Mouse (Mus musculus): ENCODE measurements around the gene Dok3. TPM values are rescaled to one million over a fixed set of nuclear protein-coding genes. Genes with fewer than 3 reads are reported as not detected.

The Dok3 gene
- polyA plus RNA-seq, 1 experiment = 15.9 TPM

DNA sequence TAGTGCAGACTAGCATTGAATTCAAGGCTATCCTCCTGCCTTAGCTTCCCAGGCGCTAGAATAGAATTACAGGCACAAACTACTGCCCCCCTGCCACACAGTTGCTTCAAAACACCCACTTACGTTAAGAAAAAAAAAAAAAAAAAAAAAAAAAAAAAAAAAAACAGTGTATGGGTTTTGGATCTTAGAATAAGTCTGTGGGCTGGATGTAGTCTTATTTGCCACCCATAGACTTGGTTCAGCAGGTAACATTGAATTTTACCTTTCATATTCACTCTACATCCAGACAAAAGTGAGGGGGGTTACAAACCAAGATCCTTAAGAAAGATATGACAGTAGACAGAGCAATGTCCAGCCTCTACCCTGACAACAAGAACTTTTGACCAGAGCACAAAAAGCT is 38.9 kb upstream of the Dok3 start:
- TF ChIP-seq CTCF (IDR thresholded peaks at IDR 0.05; ENCODE audit: borderline replicate concordance, extremely low read depth, insufficient read depth, insufficient read length) (no peak), POLR2A (IDR thresholded peaks at IDR 0.05; ENCODE audit: borderline replicate concordance, extremely low read depth, insufficient read depth, insufficient read length, poor library complexity, severe bottlenecking) (no peak)
- no peak for DNase-seq (ENCODE audit: low read depth)

DNA sequence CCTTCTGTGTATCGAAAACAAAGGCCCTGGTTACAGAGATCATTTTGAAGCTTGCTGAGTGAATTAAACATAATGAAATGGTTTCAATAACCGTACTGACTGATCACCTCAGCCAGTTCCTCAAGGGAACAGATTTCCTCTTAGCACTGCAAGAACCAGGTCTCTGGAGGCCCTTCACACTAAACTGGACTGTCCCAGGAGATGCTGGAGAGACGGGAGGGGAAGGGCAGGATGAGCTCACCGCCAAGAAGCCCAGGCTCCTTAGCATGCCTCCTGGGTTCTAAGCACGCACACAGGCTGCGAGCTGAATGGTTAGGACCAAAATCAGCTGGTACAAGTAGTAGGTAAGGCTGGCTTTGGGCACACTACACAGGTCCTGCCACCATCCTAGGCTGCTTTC is 37.9 kb upstream of the Dok3 start:
- TF ChIP-seq CTCF (IDR thresholded peaks at IDR 0.05; ENCODE audit: borderline replicate concordance, extremely low read depth, insufficient read depth, insufficient read length) (no peak), POLR2A (IDR thresholded peaks at IDR 0.05; ENCODE audit: borderline replicate concordance, extremely low read depth, insufficient read depth, insufficient read length, poor library complexity, severe bottlenecking) (no peak)
- no peak for DNase-seq (ENCODE audit: low read depth)

DNA sequence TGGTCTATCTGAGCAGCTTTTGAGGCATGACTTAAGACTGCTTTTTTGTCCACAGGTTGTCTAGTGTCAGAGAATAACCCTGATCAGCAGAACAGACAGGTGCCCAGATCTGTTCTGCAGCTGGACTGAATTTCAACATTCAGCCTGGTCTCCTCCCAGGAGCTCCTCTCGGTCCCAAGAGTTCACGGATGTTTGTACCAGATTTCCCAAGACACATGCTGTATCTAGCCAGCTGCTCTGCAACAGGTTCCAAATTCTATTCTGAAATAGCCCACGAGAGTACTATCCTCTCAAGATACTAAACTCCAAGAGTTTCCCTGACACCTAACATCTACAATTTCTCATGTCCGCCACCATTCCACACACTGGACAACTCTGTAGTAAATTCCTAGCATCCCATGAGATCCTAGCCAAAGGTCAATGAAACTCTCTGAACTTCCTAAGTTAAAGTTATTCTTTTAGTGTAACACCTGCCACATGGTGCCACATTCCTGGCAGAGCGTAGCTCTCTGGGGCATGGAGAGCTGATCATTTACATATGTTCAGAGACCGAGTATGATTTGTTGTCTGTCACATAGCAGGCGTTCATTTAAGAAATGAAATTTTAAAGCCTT is 34.3 kb upstream of the Dok3 start:
- DNase-seq (ENCODE audit: low read depth) = no peak
- TF ChIP-seq POLR2A (IDR thresholded peaks at IDR 0.05; ENCODE audit: borderline replicate concordance, extremely low read depth, insufficient read depth, insufficient read length, poor library complexity, severe bottlenecking) (no peak), CTCF (IDR thresholded peaks at IDR 0.05; ENCODE audit: borderline replicate concordance, extremely low read depth, insufficient read depth, insufficient read length) (no peak)

DNA sequence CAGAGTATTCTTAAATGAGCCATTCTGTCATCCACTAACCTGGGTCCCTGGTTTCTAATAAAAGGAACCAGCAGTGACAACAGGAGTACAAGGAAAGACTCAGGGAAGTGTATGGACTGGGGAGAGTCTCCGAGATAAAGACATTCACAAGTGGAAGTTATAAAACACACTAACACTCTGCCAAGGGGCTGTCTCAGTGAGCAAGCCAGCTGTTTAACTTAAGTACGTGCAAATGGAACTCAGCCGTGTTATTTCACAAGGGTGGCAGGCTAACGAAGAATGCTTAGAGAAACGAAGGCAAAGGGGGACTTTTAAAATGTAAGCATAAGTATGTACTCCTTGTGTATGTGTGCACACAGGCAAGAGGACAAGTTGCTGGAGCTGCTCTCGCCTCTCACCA is 28.4 kb upstream of the Dok3 start:
- TF ChIP-seq POLR2A (IDR thresholded peaks at IDR 0.05; ENCODE audit: borderline replicate concordance, extremely low read depth, insufficient read depth, insufficient read length, poor library complexity, severe bottlenecking) = no peak
- TF ChIP-seq CTCF (IDR thresholded peaks at IDR 0.05; ENCODE audit: borderline replicate concordance, extremely low read depth, insufficient read depth, insufficient read length) = no peak
- DNase-seq (ENCODE audit: low read depth) = no peak

DNA sequence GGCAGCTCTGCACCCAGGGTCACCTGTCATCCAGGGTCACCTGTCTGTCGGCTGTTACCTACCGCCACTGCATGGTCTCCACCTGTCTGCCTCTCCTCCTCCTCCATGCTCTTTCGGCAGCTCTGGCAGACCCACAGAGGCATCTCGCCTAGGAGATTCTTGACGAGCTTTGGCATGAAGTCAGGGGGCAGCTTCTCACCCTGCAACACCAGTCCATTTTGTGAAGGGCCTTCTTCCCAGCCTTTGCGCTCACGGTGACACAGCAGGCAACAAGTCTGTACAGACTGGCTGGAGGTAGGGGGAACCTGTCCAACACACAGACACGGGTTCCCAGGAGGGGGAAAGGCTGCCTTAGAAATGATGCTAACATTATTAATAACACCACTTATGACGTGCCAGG is 26.8 kb upstream of the Dok3 start:
- no peak for DNase-seq (ENCODE audit: low read depth)
- no peak for TF ChIP-seq POLR2A (IDR thresholded peaks at IDR 0.05; ENCODE audit: borderline replicate concordance, extremely low read depth, insufficient read depth, insufficient read length, poor library complexity, severe bottlenecking)
- no peak for TF ChIP-seq CTCF (IDR thresholded peaks at IDR 0.05; ENCODE audit: borderline replicate concordance, extremely low read depth, insufficient read depth, insufficient read length)

DNA sequence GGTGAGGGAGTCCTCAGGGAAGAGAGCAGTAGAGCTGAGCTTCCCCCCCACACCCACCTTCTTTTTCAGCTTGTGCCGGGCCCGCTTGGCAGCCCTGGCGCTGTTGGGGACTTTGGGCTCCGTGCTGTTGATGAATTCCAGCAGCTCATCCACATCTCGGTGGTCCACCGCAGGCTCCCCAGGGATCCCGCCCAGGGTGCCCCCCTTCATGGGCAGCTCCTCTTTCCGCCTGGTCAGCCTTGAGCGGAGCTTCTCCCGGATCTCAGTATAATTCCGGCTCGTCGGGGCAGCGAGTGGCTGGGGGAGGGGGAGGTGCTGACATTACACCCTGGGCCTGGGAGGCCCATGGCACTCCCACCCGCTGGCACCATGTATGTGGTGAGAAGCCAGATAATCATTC is 20.0 kb upstream of the Dok3 start:
- TF ChIP-seq CTCF (IDR thresholded peaks at IDR 0.05; ENCODE audit: borderline replicate concordance, extremely low read depth, insufficient read depth, insufficient read length) (no peak), POLR2A (IDR thresholded peaks at IDR 0.05; ENCODE audit: borderline replicate concordance, extremely low read depth, insufficient read depth, insufficient read length, poor library complexity, severe bottlenecking) (no peak)
- no peak for DNase-seq (ENCODE audit: low read depth)

DNA sequence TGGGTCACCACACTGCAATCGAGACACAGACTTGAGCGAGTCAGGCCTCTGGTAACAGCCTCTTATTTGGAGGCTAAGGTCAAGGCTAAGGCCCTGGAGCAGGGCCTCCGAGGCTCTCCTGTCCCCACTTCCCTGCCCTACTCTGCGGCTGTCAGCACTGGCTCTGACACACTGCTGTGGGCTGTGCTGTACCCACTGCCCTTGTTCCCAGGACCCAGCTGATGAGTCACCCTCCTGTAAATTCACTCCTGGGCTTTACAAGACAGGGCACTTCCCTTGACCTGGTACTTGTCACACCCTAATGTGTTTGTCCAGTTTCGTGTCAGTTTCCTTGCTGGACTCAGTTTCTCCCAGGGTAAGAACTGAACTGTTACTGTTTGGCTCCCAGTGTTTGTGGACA is 19.3 kb upstream of the Dok3 start:
- TF ChIP-seq POLR2A (IDR thresholded peaks at IDR 0.05; ENCODE audit: borderline replicate concordance, extremely low read depth, insufficient read depth, insufficient read length, poor library complexity, severe bottlenecking) = no peak
- DNase-seq (ENCODE audit: low read depth) = no peak

DNA sequence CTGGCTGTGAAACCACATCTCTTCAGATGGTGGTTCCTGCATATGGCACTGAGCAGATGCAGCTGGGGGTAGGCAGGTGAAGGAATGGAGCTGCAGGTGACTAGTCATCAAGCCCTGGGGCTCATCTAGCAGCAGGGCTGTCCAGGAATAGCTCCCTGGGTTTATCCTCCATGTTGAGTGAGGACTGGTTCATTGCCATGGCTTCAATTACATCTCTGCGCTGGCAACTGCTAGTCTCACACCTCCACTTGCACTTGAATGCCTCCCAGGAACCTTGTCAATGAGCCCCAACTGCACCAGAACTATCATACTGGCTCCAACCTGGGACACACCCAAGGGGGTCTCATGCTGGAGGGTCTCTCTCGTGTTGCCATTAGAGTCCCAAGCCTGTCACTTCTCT is 18.8 kb upstream of the Dok3 start:
- TF ChIP-seq CTCF (IDR thresholded peaks at IDR 0.05; ENCODE audit: borderline replicate concordance, extremely low read depth, insufficient read depth, insufficient read length) = no peak
- no peak for TF ChIP-seq POLR2A (IDR thresholded peaks at IDR 0.05; ENCODE audit: borderline replicate concordance, extremely low read depth, insufficient read depth, insufficient read length, poor library complexity, severe bottlenecking)
- no peak for DNase-seq (ENCODE audit: low read depth)

DNA sequence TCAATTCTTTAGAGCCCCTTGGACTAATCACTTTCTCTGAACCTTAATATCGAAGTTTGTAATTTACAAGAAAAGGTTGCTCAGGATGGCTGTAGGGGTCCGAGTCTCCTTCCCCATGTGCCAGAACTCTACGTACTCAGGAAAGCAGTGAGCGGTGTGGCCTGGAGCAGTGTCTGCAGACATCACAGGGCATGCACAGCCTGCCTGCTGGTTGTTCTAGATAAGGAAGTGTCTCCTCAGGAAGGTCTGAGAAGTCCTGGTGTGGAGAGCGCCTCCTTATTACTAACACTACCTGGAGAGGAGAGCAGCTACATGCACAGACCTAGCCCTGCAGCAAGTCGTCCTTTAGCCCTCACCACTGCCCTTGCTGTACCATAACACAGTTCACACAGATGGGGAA is 15.7 kb upstream of the Dok3 start:
- no peak for TF ChIP-seq POLR2A (IDR thresholded peaks at IDR 0.05; ENCODE audit: borderline replicate concordance, extremely low read depth, insufficient read depth, insufficient read length, poor library complexity, severe bottlenecking)
- no peak for TF ChIP-seq CTCF (IDR thresholded peaks at IDR 0.05; ENCODE audit: borderline replicate concordance, extremely low read depth, insufficient read depth, insufficient read length)
- DNase-seq (ENCODE audit: low read depth) = no peak

DNA sequence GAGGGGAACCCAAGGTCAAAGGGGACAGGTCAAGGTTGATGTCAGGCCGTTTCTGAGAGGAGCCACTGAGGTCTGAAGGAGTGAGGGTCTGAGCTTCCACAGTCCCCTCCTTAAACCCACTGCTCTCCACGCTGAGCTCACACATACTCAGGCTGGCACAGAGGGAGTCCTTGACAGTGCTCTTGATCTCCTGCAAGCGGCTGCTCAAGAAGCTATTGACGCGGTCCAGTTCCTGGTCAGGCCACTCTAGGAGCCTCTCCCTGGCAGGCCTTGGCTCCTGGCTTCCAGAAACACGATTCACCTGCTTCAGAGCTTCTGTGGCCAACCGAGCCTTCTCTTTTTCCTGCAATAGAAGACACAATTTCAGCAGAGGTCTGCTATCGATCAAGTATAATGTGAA is 14.4 kb upstream of the Dok3 start:
- TF ChIP-seq POLR2A (IDR thresholded peaks at IDR 0.05; ENCODE audit: borderline replicate concordance, extremely low read depth, insufficient read depth, insufficient read length, poor library complexity, severe bottlenecking) = no peak
- TF ChIP-seq CTCF (IDR thresholded peaks at IDR 0.05; ENCODE audit: borderline replicate concordance, extremely low read depth, insufficient read depth, insufficient read length) = no peak
- DNase-seq (ENCODE audit: low read depth) = no peak

DNA sequence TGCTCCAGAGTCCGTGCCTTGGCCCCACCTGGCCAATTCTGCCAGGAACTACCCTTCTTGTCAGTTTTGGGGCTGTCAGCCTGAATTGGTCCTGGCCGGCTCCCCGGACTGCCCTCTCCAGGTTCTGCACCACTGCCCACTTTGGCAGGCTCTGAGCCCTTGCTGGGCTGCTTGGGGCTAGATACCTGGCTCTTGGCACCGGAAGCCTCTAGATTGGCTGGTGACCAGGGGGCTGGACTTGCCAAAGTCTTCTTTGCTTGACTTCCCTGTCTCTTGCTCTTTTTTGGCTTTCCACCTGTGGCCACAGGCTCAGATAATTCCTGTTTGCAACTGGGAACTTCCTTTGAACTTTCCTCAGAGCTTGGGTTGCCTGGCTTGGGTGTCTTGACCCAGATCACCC is 13.8 kb upstream of the Dok3 start:
- TF ChIP-seq CTCF (IDR thresholded peaks at IDR 0.05; ENCODE audit: borderline replicate concordance, extremely low read depth, insufficient read depth, insufficient read length) (no peak), POLR2A (IDR thresholded peaks at IDR 0.05; ENCODE audit: borderline replicate concordance, extremely low read depth, insufficient read depth, insufficient read length, poor library complexity, severe bottlenecking) (no peak)
- no peak for DNase-seq (ENCODE audit: low read depth)

DNA sequence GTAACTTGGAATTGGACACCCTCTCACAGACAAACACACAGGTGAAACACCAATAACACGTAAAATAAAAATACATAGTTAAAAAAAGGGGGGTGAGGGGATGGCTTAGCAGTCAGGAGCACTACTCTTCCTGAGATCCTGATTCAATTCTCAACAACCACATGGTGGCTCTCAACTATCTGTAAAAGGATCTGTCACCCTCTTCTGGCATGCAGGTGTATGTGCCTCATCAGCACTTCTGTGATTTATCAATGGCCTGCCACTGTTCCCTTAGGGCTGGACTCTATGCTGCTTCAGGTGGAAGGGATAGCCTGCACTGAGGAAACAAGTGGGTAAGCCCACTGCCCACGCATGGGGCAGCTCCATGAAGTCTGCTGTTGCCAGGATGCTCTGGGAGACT is 11.8 kb upstream of the Dok3 start:
- DNase-seq (ENCODE audit: low read depth) = no peak
- TF ChIP-seq POLR2A (IDR thresholded peaks at IDR 0.05; ENCODE audit: borderline replicate concordance, extremely low read depth, insufficient read depth, insufficient read length, poor library complexity, severe bottlenecking) = no peak
- no peak for TF ChIP-seq CTCF (IDR thresholded peaks at IDR 0.05; ENCODE audit: borderline replicate concordance, extremely low read depth, insufficient read depth, insufficient read length)

Data from brain, embryonic 14.5 days (tissue).